Mouse (Mus musculus) gastrocnemius, postnatal 10 days (tissue): ENCODE data around the gene Hbb-bh1. TPM values are rescaled to one million over a fixed set of nuclear protein-coding genes. Genes with fewer than 3 reads are reported as not detected.
"Not testable (repeated sequence)": the region's sequence is repeated elsewhere in the genome, so short reads cannot be mapped to it uniquely, and the experiment has no call there.

ENCODE experiments used
- DNase-seq: peaks from one replicate; pipeline ENCODE4 v3.0.0; 2021; ENCODE audit warnings: mixed read lengths
- long read RNA-seq, 2 experiments: library from polyadenylated mRNA; stranded (forward); transcript quantifications; one replicate each; pipeline ENCODE4 v2.0.0; 2021
- total RNA-seq, 2 experiments: library from RNA; stranded (reverse); gene quantifications; 2 replicates each; pipeline ENCODE4 v1.2.3; 2021

Gene Hbb-bh1
- not detected for total RNA-seq
- long read RNA-seq, experiment 1: 0 reads
- long read RNA-seq, experiment 2: 0 reads

- DNase-seq: no peak
Measured at GRCm38 (mm10) chr7:103843034-103843433, at the start of gene Hbb-bh1. Hbb-bh1 (minus strand) TSS chr7:103843164.

GRCm38 (mm10) chr7:103886152-103886551, 43.2 kb upstream of the Hbb-bh1 start, which contains the start of gene Olfr66:
Olfr66 (minus strand) TSS chr7:103886252.
- no peak for DNase-seq

GRCm38 (mm10) chr7:103877093-103877492, 34.1 kb upstream of the Hbb-bh1 start:
- DNase-seq: no peak

GRCm38 (mm10) chr7:103874451-103874850, 31.5 kb upstream of the Hbb-bh1 start:
- DNase-seq: no peak

GRCm38 (mm10) chr7:103873064-103873463, 30.1 kb upstream of the Hbb-bh1 start:
- no peak for DNase-seq

- DNase-seq: no peak
Measured at GRCm38 (mm10) chr7:103870667-103871066, 27.7 kb upstream of the Hbb-bh1 start.

- DNase-seq: no peak
Measured at GRCm38 (mm10) chr7:103865716-103866115, 22.8 kb upstream of the Hbb-bh1 start.

- DNase-seq: no peak
Measured at GRCm38 (mm10) chr7:103861531-103861930, 18.6 kb upstream of the Hbb-bh1 start.

- no peak for DNase-seq
Measured at GRCm38 (mm10) chr7:103860855-103861254, 17.9 kb upstream of the Hbb-bh1 start.

- no peak for DNase-seq
Measured at GRCm38 (mm10) chr7:103859076-103859475, 16.1 kb upstream of the Hbb-bh1 start.

GRCm38 (mm10) chr7:103854669-103855068, 11.7 kb upstream of the Hbb-bh1 start:
- no peak for DNase-seq

GRCm38 (mm10) chr7:103853090-103853489, 10.1 kb upstream of the Hbb-bh1 start, which contains the start of gene Hbb-y:
Hbb-y (minus strand) TSS chr7:103853216.
- DNase-seq: no peak

- DNase-seq: no peak
Measured at GRCm38 (mm10) chr7:103844525-103845325, 1.8 kb upstream of the Hbb-bh1 start.

- no peak for DNase-seq
Measured at GRCm38 (mm10) chr7:103840268-103840667, 2.7 kb downstream of the Hbb-bh1 start, which contains the start of gene Hbb-bh2. Hbb-bh2 (minus strand) TSS chr7:103840520.

- DNase-seq: no peak
Measured at GRCm38 (mm10) chr7:103827808-103828207, 15.2 kb downstream of the Hbb-bh1 start, which contains the start of gene Hbb-bs. Hbb-bs (minus strand) TSS chr7:103828096.

- not testable (repeated sequence) for DNase-seq
Measured at GRCm38 (mm10) chr7:103827139-103827538, 15.8 kb downstream of the Hbb-bh1 start.

GRCm38 (mm10) chr7:103826255-103826887, 16.6 kb downstream of the Hbb-bh1 start:
- DNase-seq: no peak

- DNase-seq: no peak
Measured at GRCm38 (mm10) chr7:103825536-103826254, 17.3 kb downstream of the Hbb-bh1 start.

- DNase-seq: no peak
Measured at GRCm38 (mm10) chr7:103824597-103824996, 18.4 kb downstream of the Hbb-bh1 start.

GRCm38 (mm10) chr7:103815085-103815484, 27.9 kb downstream of the Hbb-bh1 start:
- DNase-seq: not testable (repeated sequence)

- no peak for DNase-seq
Measured at GRCm38 (mm10) chr7:103813766-103814165, 29.2 kb downstream of the Hbb-bh1 start, which contains the start of gene Hbb-bt. Hbb-bt (minus strand) TSS chr7:103813996.

GRCm38 (mm10) chr7:103813152-103813551, 29.8 kb downstream of the Hbb-bh1 start:
- DNase-seq: not testable (repeated sequence)
